Mouse (Mus musculus): ENCODE results near the gene Eno3.

The Eno3 gene

DNA sequence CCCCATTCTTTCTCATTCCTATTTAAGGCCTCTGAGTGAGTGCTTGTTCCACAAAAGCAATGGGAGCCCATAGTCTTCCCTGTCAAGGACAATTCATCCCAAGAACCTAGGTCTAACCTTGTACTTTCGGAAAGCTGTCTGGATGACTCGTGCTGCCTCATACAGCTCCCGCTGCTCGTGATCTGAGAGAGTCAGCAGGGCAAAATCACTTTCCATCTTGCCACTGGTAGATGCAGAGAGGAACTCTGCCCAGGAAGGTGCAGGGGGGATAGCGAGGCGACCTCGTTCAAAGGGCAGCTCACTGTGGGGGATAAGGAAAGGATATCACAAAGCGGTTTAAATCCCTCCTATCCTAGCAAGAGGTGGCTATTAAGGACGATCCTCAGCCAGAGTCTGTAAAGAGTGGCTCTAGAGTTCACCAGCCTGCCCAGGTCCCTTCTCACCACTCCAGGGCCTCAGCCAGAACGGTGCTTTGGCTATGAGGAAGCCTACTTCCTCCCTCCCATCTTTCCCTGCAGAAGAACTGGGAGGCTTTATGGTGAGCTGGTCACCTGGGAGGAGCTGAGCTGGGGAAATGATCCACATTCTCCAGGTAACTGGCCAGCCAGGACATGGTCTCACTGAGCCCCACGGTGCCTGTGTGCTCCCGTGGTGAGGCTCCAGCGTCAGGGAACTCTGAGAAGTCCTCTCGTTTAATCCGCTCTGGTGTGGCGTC lies 14.5 kb downstream of the Eno3 start:
- TF ChIP-seq CTCF (conservative IDR thresholded peaks at IDR 0.05; ENCODE audit: low read length): no peak
- no peak for TF ChIP-seq POU5F1 (IDR thresholded peaks at IDR 0.05; ENCODE audit: borderline replicate concordance, low read length)
- no peak for TF ChIP-seq NANOG (IDR thresholded peaks at IDR 0.05; ENCODE audit: borderline replicate concordance, low read length)
- H3K36me3 ChIP-seq (ENCODE audit: insufficient read depth, low read length): peaks cover 36% of the 10 kb centered on the region
- H3K9me3 ChIP-seq (ENCODE audit: low read length): no peaks in the 10 kb centered on the region
- peak overlapping the region; percentile 94 for H3K4me3 ChIP-seq (replicated peaks; ENCODE audit: low read length)
- 0 out of 2 replicates have a peak, but pooled peaks cover 3% of the 10 kb centered on the region for H3K27me3 ChIP-seq (ENCODE audit: insufficient read depth, low read length)
- peaks cover 62% of the 10 kb centered on the region for H3K4me1 ChIP-seq (replicated peaks; ENCODE audit: low read depth, low read length)

DNA sequence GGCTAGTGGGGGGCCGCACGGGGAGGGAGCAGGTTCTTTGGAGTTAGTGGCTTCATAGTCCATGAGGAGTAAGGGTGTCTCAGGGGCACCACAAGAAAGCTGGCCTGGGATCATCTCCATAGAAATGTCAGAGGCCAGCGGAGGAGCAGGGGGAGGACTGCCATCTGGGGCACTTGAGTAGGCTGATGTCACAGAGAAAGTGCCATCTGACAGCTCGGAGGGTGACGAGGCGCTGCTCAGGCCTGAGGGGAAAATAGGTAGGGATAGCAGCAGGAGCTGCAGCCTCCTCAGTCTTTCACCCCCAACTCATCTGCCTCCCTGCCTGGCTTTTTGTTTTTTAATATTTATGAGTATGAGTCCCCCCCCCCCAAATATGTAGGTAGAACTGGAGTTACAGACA lies 17.0 kb downstream of the Eno3 start:
- TF ChIP-seq NANOG (IDR thresholded peaks at IDR 0.05; ENCODE audit: borderline replicate concordance, low read length): no peak
- TF ChIP-seq CTCF (conservative IDR thresholded peaks at IDR 0.05; ENCODE audit: low read length): no peak
- no peak for TF ChIP-seq POU5F1 (IDR thresholded peaks at IDR 0.05; ENCODE audit: borderline replicate concordance, low read length)
- Histone ChIP-seq H3K36me3 (ENCODE audit: insufficient read depth, low read length) (peaks cover 27% of the 10 kb centered on the region), H3K9me3 (ENCODE audit: low read length) (no peaks in the 10 kb centered on the region), H3K4me3 (replicated peaks; ENCODE audit: low read length) (no peak overlapping the region; the same call in 1 of the 2 replicates), H3K27me3 (ENCODE audit: insufficient read depth, low read length) (0 out of 2 replicates have a peak, but pooled peaks cover 3% of the 10 kb centered on the region), H3K4me1 (replicated peaks; ENCODE audit: low read depth, low read length) (peaks cover 56% of the 10 kb centered on the region)

DNA sequence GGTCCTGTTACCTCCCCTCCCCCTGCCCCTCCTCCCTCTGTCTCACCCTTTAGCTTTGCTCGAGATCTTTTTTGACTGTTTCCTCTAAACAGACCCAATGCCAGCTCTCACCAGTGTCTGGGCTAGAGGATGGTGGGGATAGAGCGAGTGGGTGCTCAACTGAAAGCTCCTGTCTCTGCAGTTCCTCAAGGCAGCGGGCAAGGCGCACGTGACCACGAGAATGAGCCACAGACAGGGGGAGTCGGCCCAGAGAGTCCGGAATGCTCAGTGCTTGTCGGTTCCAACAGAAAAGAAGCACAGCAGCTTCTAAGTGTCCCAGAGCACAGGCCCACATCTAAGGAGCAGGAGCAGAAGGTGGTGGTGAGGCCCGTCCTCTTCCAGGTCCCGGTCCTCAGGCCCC lies 17.5 kb downstream of the Eno3 start:
- no peak overlapping the region for H3K4me3 ChIP-seq (replicated peaks; ENCODE audit: low read length)
- H3K9me3 ChIP-seq (ENCODE audit: low read length): no peaks in the 10 kb centered on the region
- H3K27me3 ChIP-seq (ENCODE audit: insufficient read depth, low read length): 0 out of 2 replicates have a peak, but pooled peaks cover 3% of the 10 kb centered on the region
- TF ChIP-seq CTCF (conservative IDR thresholded peaks at IDR 0.05; ENCODE audit: low read length) (no peak), POU5F1 (IDR thresholded peaks at IDR 0.05; ENCODE audit: borderline replicate concordance, low read length) (no peak), NANOG (IDR thresholded peaks at IDR 0.05; ENCODE audit: borderline replicate concordance, low read length) (no peak)
- peaks cover 59% of the 10 kb centered on the region for H3K4me1 ChIP-seq (replicated peaks; ENCODE audit: low read depth, low read length)
- peaks cover 32% of the 10 kb centered on the region for H3K36me3 ChIP-seq (ENCODE audit: insufficient read depth, low read length)

DNA sequence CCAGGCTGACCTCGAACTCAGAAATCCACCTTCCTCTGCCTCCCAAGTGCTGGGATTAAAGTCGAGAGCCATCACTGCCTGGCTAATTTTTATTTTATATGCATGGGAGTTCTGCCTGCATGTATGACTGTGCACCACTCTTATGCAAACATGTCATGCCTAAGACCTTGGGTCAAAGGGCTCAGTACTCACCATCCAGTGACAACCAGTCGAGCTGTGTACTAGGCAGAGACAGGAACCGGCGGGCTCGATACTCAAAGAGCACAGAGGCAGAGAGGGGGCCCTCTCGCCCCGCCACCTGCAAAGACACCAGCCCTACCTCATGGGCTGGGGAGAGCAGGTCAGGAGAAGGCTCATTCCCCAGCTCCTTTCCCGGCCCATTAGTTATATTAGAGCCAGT lies 21.1 kb downstream of the Eno3 start:
- TF ChIP-seq NANOG (IDR thresholded peaks at IDR 0.05; ENCODE audit: borderline replicate concordance, low read length) (no peak), CTCF (conservative IDR thresholded peaks at IDR 0.05; ENCODE audit: low read length) (no peak), POU5F1 (IDR thresholded peaks at IDR 0.05; ENCODE audit: borderline replicate concordance, low read length) (no peak)

DNA sequence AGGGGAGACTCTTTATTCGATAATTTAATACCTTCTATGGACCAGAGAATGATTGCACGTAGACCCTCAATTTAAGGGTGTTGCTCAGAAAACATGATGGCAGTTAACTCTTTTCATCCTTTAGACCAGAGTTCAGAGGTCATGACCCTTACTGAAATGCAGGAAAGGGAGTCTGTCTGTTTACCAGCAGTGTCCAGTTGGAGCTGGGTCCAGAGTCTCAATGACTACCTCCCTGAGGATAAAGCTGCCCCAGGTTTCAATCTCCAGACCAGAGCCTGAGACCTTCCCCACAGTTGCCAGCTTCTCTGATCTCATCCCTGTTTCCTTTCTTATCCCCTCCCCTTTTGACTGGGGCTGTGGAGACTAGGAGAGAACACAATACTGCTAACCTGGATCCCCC lies 21.6 kb downstream of the Eno3 start:
- TF ChIP-seq POU5F1 (IDR thresholded peaks at IDR 0.05; ENCODE audit: borderline replicate concordance, low read length) (no peak), NANOG (IDR thresholded peaks at IDR 0.05; ENCODE audit: borderline replicate concordance, low read length) (no peak), CTCF (conservative IDR thresholded peaks at IDR 0.05; ENCODE audit: low read length) (no peak)
- no peaks in the 10 kb centered on the region for H3K9me3 ChIP-seq (ENCODE audit: low read length)
- peaks cover 14% of the 10 kb centered on the region; the same call in 1 of the 2 replicates for H3K27me3 ChIP-seq (ENCODE audit: insufficient read depth, low read length)
- H3K36me3 ChIP-seq (ENCODE audit: insufficient read depth, low read length): peaks cover 19% of the 10 kb centered on the region
- H3K4me3 ChIP-seq (replicated peaks; ENCODE audit: low read length): no peak overlapping the region
- H3K4me1 ChIP-seq (replicated peaks; ENCODE audit: low read depth, low read length): peaks cover 66% of the 10 kb centered on the region

More for the DNA sequence above, 21.1 kb downstream of the Eno3 start:
- H3K27me3 ChIP-seq (ENCODE audit: insufficient read depth, low read length): peaks cover 9% of the 10 kb centered on the region; the same call in 1 of the 2 replicates
- peaks cover 15% of the 10 kb centered on the region for H3K36me3 ChIP-seq (ENCODE audit: insufficient read depth, low read length)
- peaks cover 63% of the 10 kb centered on the region for H3K4me1 ChIP-seq (replicated peaks; ENCODE audit: low read depth, low read length)
- no peak overlapping the region for H3K4me3 ChIP-seq (replicated peaks; ENCODE audit: low read length)
- H3K9me3 ChIP-seq (ENCODE audit: low read length): no peaks in the 10 kb centered on the region

DNA sequence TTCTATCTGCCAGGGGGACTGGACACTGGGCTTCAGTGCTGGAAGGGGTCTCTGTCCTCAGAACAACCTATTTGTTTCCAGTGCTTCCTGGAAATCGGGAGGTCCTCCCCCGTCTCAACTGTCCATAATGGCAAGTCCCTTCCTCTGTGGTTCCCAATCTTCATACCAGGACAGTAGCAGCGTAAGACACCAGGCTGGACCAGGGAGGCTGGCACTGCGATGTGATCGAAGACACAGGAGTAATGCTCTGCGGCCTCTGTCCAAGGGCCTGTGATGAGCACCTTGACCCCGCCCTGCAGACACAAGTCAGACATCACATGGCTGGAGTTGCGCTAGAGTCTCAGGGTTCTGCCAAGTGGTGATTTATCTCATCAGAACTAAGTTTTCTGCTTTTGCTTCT lies 22.4 kb downstream of the Eno3 start:
- H3K4me1 ChIP-seq (replicated peaks; ENCODE audit: low read depth, low read length): peaks cover 65% of the 10 kb centered on the region
- peaks cover 22% of the 10 kb centered on the region for H3K27me3 ChIP-seq (ENCODE audit: insufficient read depth, low read length)
- peaks cover 26% of the 10 kb centered on the region for H3K36me3 ChIP-seq (ENCODE audit: insufficient read depth, low read length)
- H3K9me3 ChIP-seq (ENCODE audit: low read length): no peaks in the 10 kb centered on the region
- no peak overlapping the region for H3K4me3 ChIP-seq (replicated peaks; ENCODE audit: low read length)
- TF ChIP-seq NANOG (IDR thresholded peaks at IDR 0.05; ENCODE audit: borderline replicate concordance, low read length) (no peak), POU5F1 (IDR thresholded peaks at IDR 0.05; ENCODE audit: borderline replicate concordance, low read length) (no peak), CTCF (conservative IDR thresholded peaks at IDR 0.05; ENCODE audit: low read length) (no peak)

DNA sequence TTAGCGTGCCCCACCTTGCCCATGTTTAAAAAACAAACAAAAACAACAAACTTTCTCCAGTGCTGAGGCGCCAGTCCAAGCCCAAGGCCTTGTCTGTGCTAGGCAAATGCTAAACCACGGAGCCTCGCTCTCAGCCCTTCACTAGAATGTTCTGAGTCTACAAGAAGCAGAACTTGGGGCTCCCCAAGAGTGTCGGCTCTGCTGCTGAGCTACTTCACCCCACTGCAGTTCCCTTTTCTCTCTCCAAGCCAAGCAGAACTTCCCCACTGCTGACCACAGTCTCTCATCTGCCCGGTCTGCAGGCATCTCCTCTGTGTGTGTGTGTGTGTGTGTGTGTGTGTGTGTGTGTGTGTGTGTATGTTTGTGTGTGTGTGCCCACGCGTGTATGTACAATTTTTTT lies 22.9 kb downstream of the Eno3 start:
- Histone ChIP-seq H3K4me1 (replicated peaks; ENCODE audit: low read depth, low read length) (peaks cover 61% of the 10 kb centered on the region), H3K9me3 (ENCODE audit: low read length) (no peaks in the 10 kb centered on the region), H3K27me3 (ENCODE audit: insufficient read depth, low read length) (peaks cover 22% of the 10 kb centered on the region), H3K36me3 (ENCODE audit: insufficient read depth, low read length) (peaks cover 30% of the 10 kb centered on the region), H3K4me3 (replicated peaks; ENCODE audit: low read length) (no peak overlapping the region)
- TF ChIP-seq CTCF (conservative IDR thresholded peaks at IDR 0.05; ENCODE audit: low read length): no peak
- TF ChIP-seq POU5F1 (IDR thresholded peaks at IDR 0.05; ENCODE audit: borderline replicate concordance, low read length): no peak

DNA sequence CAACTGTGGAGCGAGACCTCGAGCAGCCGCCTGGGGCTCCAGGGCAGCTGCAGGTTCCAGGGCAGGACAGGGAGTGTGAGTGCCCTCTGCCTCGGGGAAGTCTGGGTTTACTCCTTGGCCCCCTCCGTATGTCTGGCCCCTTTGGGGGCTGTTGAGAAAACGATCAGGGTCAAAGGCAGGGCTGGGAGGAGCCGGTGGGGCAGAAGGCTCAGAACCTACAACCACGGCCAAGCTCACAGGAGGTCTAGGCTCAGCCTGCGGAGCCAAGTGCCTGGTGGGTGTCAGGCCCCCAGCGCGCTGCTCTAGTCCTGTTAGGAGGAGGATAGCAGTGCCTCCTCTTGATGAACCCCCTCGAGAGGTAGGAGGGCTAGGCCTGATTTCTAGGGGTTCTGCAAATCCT lies 24.2 kb downstream of the Eno3 start:
- Histone ChIP-seq H3K27me3 (ENCODE audit: insufficient read depth, low read length) (peaks cover 30% of the 10 kb centered on the region), H3K4me1 (replicated peaks; ENCODE audit: low read depth, low read length) (peaks cover 55% of the 10 kb centered on the region), H3K4me3 (replicated peaks; ENCODE audit: low read length) (peak overlapping the region; percentile 66), H3K9me3 (ENCODE audit: low read length) (no peaks in the 10 kb centered on the region), H3K36me3 (ENCODE audit: insufficient read depth, low read length) (peaks cover 34% of the 10 kb centered on the region)
- no peak for TF ChIP-seq POU5F1 (IDR thresholded peaks at IDR 0.05; ENCODE audit: borderline replicate concordance, low read length)
- no peak for TF ChIP-seq CTCF (conservative IDR thresholded peaks at IDR 0.05; ENCODE audit: low read length)
- no peak for TF ChIP-seq NANOG (IDR thresholded peaks at IDR 0.05; ENCODE audit: borderline replicate concordance, low read length)

Data from E14TG2a.4 (cell line).